Mouse (Mus musculus) monocyte, adult 59 days (primary cell): Measurements from ENCODE around the gene Hpse. TPM values are rescaled to one million over a fixed set of nuclear protein-coding genes. Genes with fewer than 3 reads are reported as not detected.

ENCODE experiments used
- total RNA-seq, 2 experiments: library from RNA; stranded (reverse); gene quantifications; one replicate each; pipeline ENCODE4 v1.2.4; 2023

Hpse gene
- 10 to 100 TPM; 64.9 to 67.0 TPM for total RNA-seq

GRCm38 (mm10) chr5:100719235-100720088 is at the start of gene Hpse:
Gene Hpse, minus strand, starts transcription at chr5:100719716.

GRCm38 (mm10) chr5:100674711-100675376 is 44.7 kb downstream of the Hpse start, which contains the start of gene Coq2:
Gene Coq2, minus strand, starts transcription at chr5:100675140.

Other genes with a start within 250 kb of the Hpse start
- 10 to 100 TPM; 26.3 to 27.1 TPM for gene Lin54, start 219.1 kb downstream of the Hpse start, total RNA-seq
- gene Cops4, start 201.4 kb downstream of the Hpse start, total RNA-seq, result 10 to 100 TPM; 33.6 to 34.1 TPM
- 1,000 to 10,000 TPM; 1,618 to 2,062 TPM for gene Plac8, start 147.5 kb downstream of the Hpse start, total RNA-seq
- gene Coq2, start 44.6 kb downstream of the Hpse start, total RNA-seq, result 10 to 100 TPM; 29.3 to 33.4 TPM
- 1 to 10 TPM; 3.8 to 6.0 TPM for gene Helq, start 78.9 kb upstream of the Hpse start, total RNA-seq
- gene Mrps18c, start 78.9 kb upstream of the Hpse start, total RNA-seq, result 10 to 100 TPM; 45.9 to 54.0 TPM
- 1 to 10 TPM; 2.8 to 4.8 TPM for gene Abraxas1, start 101.2 kb upstream of the Hpse start, total RNA-seq
- gene Gpat3, start 126.0 kb upstream of the Hpse start, total RNA-seq, result 1 to 10 TPM; 1.7 to 1.9 TPM